Mouse (Mus musculus) lung, adult 18-20 months (tissue): Measurements from ENCODE around the gene Def8.
A peak's percentile ranks its signal among the peaks of the same experiment; 100 is the strongest.

ENCODE experiments used
- DNase-seq, 2 experiments: peaks; one replicate each; pipeline ENCODE4 v3.0.0; 2022; ENCODE audit warnings: mixed read lengths in 2 of 2

Def8 gene

DNA sequence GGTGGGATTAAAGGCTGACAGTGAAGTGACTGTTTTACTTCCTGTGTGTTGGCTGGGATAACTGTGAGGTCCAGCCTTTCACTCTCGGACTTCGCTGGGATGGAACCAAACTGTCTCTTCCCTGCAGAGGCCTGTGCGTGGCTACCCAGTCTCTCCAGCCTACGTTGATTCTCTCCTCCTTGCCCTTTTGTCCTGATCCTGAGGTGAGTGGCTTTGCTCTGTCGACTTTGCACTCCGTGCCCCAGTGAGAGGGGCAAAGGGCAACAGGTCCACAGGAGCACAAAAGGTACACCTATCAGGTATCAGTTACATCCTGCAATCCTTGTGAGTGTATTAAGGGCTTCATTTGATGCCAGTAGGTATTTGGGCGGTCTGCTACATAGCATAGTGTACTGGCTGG, at the start of gene Def8:
Gene Def8 (plus strand): TSS at position 87 of the 400 bp plus-strand sequence.
- no peak for DNase-seq

DNA sequence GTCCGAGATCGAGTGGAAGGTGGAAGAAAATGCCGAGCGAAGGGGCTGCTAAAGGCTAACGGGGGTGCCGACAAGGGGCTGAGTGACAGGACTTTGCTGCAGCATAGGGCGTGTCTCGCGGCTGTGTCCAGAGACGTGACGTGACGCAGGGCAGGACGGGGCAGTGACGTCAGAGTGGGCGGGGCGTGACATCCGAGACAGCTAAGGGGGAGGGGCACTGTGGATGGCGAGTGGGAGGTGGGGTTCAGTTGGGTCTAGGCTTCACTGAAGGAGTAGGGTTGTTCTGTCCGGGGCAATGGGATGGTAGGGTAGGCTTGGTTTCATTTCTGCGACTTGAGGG, 49.1 kb upstream of the Def8 start:
- peak; percentile 94 to 95 for DNase-seq

DNA sequence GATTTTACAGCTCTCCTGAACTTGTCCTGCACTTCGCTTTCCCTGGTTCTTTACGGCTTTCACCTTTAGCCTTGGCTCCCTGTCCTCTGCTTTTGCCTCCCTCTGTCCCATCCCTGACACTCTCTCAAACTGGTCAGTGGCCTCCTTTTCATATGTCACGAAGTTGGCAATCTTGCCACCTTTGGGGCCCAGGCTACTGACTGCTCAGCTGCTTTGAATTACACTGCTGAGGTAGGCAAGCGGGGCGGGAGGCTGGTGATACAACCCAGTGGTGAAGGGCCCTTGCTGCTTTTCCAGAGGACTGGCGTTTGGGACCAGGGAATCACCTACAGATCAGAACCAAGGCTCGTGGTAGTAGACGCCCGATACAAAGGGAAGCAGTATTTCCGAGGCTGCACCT, 47.6 kb upstream of the Def8 start:
- no peak for DNase-seq

DNA sequence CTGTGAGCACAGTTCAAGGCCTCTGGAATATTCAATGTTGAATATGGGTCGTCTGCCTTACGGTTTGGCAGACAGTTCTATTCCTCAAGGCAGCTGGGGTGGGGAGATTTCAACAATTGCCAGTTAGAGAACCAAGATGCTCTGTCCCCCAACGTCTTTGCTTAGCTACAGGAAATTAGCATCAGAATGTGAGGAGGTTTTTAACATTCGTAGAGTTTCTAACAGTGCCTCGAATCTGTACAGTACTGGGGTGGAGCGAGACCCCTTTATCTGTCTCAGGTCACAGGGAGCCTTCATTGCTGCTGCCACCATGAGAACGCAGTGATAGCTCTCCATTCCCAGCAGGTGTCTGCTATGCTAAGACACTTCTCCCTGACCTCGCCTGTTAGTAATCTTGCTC, 47.2 kb upstream of the Def8 start:
- DNase-seq, result no peak

DNA sequence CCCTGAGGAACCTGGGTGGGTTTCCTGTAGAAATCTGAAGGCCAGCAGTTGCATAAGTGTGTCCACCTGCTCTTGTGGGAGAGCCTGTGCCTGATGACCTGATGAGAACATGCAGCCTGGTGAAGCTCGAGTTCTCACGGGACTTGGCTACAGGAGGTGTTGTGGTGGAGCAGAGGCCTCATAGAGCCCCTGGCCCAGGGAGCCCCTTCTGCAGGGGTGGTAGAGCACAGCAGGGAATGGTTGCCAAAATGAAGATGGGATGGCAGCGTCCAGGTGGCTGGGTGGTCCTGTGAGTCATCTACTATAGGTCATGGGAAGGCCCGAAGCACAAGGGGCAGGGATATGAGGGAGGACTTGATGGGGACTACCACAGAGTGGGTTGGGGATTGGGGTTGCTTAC, 41.6 kb upstream of the Def8 start:
- DNase-seq, result no peak

DNA sequence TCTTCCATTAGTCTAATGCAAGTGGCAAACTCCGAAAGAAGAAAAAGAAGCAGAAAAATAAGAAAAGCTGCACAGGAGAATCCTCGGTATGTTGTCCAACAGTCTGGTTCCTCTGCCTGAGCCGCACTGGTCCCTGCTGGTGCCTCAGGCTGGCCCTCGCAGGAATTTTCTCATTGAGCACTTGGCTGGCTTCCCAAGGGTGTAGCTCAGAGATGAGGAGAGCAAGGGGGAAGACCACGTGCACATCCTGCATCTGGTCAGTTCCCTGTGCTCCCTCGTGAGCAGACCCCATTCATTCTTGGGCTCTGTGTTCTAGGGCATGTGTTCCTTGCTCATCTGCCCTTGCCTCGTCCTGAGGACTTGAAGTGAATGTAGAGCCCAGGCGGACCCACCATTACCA, 40.8 kb upstream of the Def8 start:
- DNase-seq, result no peak

DNA sequence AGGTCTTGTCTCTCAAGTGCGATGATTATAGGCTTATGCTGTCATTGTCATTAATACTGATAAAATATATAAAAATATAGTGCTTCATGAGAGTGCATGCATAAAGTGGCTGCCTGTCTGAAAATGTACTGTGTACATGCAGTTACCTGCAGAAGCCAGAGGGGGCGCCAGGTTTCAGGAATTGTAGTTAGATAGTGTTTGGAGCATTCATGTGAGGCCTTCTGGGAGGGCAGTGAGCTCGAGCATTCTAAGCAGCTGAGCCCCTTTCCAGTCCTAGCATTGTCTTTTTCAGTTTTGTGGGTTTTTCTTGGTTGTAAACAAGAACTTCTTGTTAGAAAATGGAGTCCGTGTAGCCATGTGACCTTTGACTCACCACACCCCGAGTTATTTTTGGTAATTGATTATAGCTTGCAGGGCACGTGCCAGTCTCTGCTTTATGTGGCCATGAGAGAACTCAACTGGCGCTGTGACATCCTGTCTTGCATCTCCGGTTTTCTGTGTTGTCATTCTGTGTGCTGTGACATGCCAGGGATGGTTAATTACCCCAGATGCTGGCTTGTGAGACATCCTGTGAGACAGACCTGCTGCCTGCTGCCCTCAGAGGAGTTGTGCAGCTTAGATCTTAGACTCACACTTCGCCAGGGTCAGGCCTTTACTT, 38.3 kb upstream of the Def8 start:
- DNase-seq, result no peak

DNA sequence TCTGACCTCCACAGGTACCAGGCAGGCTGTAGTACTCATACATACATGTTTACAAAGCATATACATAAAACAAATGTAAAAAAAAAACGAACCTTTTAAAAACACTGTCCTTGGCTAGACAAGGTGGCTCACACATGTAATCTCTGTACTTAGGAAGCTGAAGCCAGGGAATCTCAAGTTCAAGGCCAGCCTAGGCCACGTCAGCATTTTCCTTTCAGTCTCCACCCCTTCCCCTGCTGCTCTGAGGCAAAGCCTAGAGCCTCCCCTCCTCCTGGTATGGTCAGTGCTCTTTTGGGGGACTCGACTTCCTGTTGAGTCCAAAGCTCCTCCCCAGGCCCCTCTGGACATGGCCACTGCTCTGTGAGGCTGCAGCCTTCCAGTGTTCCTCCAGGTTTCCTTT, 36.3 kb upstream of the Def8 start:
- no peak for DNase-seq

DNA sequence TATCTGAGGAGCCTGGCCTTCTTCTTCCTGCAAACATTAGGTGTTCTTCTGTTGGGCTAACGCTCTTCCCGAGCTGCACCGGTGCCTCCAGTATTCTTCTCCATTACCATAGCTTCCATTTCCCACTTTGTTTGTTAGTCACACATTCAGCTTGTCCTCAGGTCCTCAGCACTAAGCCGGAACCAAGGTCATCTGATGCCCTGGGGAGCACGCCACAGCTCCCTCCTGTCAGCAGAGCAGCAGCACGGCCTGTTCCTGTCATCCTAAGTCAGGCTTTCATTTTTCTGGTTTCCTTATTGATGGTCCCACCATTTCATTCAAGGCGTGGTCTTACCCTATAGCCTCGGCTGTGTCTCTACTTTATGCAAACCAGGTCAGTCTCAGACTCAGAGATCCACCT, 35.5 kb upstream of the Def8 start:
- DNase-seq, result no peak

DNA sequence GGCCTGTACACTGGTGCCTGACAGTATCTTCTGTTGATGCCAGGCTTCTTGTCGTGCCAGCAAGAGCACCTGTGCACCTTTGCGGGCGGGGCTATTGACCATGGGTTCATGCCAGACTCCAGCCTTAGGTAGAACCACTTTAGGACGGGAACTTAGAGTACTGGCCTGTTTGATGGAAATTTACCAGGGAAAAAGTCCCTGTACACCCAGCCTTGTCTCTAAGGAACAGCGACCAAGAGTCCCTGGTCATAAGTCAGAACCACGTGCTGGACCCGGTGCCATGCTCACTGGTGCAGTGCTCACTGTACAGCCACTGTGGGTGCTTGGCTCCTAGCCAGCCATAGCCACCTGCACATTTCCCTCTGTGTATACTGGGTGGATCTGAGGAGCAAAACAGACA, 34.3 kb upstream of the Def8 start:
- DNase-seq, result peak; percentile 61 to 75

DNA sequence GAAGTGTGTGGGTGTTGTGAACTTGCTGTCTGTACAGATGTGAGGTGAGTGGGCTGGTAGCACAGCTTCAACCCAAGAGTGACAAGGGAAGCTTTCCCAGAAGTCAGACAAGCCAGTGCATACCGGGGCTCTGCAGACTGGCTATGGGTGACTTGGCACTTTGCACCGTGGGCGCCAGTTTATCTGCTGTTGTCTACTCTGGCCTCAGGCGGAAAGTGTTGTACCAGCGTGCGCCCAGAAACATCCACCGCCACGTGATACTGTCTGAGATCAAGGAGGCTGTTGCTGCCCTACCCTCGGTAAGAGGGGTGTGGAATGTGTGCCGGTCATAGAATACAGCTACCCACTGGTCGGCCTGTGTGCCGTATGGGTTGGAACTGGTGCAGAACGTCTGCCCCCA, 25.0 kb upstream of the Def8 start:
- no peak for DNase-seq

DNA sequence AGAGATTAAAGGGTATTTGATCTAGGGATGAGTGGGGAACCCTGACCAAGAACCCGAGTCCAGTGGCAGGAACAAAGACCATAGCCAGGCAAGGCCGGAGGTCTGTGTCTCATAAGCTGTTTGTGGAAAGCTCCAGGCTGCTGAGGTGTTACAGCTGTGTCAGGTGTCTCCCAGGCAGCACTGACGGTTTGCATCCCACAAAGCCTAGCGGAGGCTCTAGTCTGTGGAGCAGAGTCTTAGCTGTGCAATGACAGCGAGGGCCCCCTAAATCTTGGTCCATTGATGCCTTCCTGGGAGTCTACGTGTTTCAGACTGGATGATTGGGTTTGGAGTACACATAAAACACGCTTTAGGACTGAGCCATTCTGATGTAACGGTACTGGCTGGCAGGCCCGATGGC, 21.4 kb upstream of the Def8 start:
- no peak for DNase-seq

DNA sequence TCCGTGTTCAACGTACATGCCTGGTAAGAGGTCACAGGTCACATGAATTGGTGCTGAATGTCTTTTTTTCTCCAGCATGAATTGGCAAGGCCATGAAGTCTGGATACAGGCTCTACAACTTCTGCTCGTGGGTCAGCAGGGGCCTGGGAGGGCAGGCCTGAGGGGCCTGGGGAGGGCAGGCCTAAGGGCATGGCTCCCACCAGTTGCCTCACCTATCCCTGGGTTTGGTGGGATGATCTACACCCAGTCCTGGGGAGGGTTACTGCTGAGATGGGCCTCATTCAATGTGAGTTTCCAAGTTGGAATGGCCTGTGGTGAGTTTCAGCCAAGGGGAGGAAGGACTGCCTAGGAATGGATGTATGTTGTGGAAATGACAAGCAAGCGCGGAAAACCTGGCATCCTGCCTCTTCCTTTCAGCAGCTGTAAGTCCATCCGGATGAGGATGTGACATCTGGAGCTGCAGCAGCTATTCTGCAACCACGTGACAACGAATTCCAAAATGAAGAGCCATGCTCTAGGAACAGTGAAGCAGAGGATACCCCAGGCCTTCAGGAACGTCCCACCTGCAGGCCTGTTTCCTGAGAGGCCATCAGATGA, 20.5 kb upstream of the Def8 start:
- no peak for DNase-seq

DNA sequence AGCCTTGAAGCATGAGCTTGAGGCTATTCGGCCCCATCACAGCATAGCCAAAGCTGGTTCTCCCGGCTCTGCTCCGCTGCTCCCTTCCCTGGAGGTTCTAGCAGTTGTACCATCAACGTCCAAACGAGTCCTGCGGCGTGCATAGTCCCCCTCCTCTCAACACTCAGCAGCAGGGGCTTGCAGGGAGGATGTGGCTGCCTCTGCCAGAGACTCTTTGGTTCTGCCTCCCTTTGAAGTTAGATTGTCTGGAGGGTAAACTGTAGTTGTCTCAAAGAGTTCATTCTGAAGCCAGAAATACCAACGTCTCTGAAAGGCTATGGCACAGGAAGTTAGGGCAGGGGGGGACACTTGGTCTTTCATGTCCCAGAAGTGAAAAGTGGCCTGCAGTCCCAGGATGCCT, 18.8 kb upstream of the Def8 start:
- no peak for DNase-seq

DNA sequence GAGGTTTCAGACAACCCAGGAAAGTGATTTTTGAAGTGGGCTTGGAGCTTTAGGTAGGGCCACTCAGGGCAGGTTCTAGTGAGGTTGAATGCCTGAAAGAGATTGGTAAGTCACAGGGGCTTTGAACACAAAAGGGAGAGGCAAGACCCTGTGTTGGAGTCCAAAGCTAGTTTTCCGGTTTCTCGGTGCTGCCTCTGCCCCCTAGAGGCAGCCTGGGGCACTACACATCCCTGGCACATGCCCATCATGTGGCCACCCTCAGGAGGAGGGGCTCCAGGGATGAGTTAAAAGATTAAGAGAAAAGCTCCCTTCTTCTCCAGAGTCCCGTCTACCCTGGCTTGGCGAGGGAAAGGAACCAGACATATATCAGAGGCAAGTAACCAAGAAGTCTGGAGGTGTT, 16.5 kb upstream of the Def8 start, which contains the start of gene Mc1r:
Gene Mc1r (plus strand): TSS at position 322 of the 400 bp plus-strand sequence.
- DNase-seq, result peak; percentile 35 to 58

DNA sequence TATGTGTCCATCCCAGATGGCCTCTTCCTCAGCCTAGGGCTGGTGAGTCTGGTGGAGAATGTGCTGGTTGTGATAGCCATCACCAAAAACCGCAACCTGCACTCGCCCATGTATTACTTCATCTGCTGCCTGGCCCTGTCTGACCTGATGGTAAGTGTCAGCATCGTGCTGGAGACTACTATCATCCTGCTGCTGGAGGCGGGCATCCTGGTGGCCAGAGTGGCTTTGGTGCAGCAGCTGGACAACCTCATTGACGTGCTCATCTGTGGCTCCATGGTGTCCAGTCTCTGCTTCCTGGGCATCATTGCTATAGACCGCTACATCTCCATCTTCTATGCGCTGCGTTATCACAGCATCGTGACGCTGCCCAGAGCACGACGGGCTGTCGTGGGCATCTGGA, 15.7 kb upstream of the Def8 start:
- no peak for DNase-seq

DNA sequence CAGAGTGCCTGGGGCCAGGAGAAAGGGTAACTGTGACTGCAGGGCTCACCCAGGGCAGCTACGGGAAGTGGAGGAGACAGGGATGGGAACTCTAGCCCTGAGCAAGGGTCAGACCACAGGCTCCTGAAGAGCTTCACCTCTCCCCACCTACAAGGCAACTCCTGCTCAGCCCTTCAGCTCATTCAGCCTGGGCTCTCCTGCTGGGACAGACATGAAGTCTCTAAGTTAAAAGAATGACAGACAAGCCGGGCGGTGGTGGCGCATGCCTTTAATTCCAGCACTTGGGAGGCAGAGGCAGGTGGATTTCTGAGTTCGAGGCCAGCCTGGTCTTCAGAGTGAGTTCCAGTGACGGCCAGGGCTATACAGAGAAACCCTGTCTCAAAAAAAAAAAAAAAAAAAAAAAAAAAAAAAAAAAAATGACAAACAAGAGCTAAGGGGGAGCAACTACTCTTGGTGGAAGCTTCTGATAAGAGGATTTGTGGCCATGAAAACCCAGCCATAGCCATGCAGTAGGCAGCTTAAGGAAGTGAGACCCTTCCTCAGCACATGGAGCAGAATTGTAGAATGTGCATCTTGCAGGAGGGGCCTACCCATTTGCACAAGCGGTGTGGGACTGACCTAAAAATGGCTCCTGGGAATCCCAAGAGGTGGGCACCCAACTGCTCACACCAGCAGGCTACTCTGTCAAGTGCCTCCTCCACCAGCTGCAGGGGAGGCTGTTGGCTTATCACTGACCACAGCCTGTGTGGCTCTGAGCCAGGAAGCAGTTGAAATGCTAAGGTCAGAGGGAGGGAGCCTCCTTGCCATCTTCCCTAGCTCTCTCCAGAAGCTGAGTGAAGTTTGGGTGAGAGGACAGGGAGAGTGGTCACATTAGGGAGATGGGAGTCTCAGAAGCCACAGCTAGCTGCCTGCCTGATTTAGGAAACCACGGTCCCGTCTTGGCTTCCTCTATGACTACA, 14.5 kb upstream of the Def8 start:
- DNase-seq, result no peak

DNA sequence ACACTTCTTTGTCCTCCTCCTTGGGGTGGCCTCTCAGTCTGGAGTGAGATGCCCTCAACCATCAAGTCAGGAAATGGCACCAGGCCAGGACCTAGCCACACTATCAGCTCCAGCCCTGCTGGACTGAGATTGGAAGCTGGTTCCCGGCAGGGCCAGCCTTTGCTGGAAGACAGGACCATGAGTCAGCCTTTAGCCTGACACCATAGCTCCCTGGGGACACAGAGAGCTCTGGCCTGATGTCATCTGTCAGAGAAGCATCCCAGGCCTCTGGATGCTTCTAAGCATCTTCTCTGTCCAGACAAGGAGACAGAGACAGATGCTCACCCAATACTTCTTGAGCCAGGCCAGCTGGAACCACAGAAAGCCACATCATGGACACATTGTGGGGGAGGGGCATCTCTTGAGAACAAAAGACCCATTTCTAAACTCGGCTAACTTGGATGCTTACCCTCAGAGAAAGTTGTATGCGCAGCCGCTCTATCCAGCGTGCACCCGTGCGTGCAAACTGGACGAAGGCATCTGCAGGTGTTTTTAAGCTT, 13.2 kb upstream of the Def8 start:
- DNase-seq, result no peak

DNA sequence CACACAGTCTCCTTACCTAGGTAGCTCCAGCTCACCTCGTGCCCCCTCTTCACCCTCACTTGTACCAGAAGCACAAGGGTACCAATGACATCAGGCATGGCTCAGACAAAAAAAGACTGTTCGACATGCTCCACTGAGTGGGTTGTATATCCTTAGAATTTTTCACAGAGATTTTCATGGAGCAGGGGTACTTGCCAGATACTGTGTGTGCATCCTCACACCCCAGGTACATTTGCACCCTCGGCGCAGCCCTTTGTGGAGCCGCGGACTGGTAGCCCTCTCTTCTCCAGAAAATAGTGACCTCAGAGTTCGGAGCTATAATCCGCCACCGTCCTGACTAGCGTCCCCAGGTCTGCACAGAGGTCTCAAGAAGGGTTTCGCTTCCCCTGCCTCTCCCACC, 12.5 kb upstream of the Def8 start:
- no peak for DNase-seq

DNA sequence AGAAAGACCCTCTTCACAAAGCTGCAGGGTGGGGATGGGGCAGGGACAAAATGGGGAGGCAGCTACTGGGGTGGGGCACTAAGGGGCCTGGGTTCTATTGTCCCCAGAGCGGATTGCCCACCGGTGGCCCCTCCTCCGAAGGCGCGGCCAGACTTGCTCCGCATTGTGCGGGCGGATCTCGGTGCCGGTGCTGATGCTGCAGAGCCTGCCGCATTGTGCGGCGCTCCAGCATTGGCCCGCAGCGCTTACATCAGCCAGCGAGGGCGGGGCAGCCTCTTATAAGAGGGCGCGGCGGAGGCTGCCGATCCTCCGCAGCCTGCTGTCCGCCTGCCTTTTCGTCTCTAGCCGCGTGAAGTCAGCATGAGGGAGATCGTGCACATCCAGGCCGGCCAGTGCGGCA, 12.1 kb upstream of the Def8 start, which contains the start of gene Tubb3:
Gene Tubb3 (plus strand): TSS at position 179 of the 400 bp plus-strand sequence.
- DNase-seq, result peak; percentile 21 to 30

DNA sequence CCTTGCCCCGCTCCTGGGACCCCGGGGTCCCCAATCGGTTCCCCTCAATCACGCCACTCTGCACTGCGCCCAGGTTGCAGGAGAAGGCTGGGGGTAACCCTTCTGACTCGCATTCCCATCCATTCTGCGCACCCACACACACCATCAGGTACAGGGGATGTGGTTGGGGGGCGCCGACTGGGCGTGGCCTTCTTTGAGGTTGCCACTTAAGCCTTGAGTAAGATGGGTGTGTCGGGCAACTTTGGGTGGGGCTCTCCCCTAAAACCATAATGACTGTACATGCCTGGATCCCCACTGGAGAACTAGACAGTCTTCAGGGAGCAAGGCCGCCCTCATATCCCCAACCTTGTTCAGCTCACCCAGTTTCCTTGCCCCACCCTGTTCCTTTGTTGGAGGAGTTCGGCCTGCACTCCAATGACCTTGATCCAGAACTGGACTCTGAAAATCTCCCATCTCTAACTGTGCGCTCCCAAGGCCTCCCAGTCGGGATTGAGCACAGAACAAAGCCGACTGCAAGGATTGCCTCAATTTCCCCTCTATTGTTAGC, 11.5 kb upstream of the Def8 start:
- no peak for DNase-seq

DNA sequence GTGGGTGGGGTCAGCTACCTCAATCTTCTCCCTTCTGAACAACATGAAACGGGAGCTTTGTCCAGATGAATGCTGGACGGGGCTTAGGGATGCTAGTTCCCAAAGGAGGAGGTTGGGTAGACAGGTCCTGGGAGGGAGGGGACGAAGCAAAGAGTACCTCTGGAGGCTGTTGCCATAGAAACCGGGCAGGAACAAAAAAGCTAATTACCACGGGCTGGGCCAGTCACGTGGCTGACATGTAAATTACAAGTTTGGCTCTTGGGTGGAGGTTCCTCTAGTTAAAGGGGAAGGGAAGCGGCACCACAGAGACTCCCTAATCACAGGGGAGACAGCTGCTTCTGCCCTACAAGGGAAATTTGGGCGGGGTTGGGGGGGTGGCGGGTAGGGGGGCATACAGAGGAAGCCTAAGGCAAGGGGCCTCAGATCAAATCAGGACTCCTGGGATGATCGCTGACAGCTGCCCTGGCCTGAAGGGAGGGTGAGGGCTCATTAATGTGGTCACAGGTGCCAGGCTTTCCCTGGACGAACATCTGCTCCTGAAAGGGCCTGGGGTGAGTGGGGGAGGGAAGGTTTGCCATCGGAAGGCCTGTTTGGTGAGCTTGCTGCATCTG, 10.7 kb upstream of the Def8 start:
- no peak for DNase-seq

DNA sequence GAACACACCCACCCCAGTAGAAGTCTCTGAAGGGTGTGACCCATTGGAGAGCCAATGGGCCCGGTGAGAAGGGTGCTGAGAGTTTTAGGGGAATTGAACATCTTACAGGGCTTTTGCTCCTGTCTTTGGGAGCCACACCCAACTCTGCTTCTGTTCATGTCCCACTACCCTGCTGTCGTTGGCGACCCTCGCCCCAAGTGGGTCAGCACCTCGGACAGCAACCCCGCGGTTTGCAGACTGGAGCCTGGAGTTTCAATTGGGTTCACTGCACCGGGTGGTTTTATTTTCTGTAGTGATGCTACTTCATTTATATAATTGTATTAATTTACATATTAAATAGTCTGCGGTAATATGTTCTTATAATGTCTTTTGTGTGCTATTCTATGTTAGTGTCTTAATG, 9.1 kb upstream of the Def8 start:
- DNase-seq, result no peak
